Mouse (Mus musculus): Measurements from ENCODE around the gene Maip1. TPM values are rescaled to one million over a fixed set of nuclear protein-coding genes. Genes with fewer than 3 reads are reported as not detected.

Maip1 gene
- total RNA-seq (2023): 14.3 TPM

DNA sequence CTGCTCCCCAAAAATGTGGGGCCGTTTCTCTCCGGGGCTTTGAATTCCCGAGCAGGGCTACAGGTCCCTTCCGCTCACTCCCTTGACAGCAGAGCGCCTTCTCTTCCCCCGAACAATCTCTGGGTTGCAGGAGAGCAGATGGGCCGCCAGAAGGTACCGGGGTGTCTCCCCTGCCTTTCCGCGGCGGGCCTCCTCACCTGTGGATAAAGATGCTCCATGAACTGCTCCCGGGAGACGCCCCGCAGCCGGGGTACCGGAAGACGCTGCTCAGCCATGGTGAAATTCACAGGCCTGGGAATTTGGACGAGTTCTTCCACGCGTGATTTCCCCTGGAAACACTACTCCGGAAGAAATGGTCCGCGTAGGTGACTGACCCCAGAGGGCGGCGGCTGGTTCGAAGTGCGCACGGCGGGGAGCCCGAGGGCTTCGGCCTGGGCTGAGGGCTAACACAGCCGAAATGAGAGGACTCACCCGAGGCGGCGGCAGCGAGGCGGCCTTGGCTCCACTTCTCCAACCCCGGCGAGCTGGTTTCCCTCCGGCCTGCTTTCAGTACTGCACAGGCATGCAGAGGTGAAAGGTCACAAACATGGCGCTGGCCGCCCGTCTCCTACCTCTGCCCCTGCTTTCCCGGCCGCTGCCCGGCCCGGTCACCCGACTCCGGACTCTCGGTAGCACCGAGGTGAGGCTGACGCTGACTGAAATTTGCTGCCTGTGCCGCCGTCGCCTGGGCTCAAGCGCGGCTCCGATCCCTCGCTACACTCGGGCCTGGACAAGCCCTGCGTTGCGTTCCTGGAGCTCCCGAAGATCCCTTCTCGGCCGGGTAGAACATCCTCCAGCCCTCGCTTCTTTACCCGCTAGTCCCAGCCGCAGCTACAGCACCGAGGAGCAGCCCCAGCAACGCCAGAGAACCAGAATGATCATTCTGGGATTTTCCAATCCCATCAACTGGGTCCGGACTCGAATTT lies at the start of gene Maip1, which contains the start of gene Tyw5:
Gene Maip1, plus strand, starts transcription at position 142 of the 965 bp plus-strand sequence.
Gene Tyw5, minus strand, starts transcription at position 915 of the 965 bp plus-strand sequence.

DNA sequence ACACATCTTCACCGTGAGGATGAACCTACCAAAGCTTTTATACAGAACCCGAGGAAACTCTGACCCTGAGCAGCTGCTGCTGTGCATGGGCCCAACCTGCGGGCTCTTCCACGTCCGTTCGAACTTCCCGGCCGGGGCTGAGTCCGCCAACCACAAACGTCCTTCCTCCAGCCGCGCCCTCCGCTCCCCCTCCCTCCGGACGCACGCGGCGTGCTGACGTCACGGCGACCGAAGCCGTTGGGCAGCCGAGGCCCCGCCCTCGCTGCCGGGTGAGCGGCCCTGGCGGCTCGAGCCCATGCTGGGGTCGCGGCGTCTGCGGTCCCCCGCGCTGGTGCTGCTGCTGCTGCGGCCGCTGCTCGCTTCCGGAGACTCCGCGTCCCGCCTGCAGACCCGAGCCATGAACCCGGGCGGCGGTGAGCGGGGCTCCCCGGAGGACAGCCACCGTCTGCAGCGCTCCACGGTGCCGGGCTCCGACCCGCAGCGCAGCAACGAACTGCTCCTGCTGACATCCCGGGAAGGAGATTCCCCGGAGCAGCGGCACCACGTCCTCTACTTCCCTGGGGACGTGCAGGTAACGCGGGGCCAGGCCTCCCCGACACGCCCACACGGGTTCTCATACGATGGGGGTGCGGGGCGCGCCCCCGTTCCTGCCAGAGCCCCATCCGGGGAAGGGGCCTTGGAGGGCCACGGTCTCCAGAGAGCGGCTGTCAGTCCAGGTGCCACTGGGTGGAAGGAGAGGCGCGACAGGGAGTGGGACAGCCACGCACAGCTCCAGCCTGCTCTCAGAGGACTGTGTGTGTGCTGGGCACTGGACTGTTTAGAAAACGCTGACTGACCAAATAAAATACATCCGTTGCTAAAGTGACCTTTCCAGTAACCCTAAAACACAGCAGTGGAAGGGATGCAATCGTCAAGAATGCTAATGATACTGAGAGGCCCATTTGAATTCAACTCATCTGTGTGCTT lies 28.5 kb upstream of the Maip1 start, which contains the start of gene 1700066M21Rik:
Gene 1700066M21Rik, plus strand, starts transcription at position 245 of the 966 bp plus-strand sequence.

Other genes with a start within 250 kb of the Maip1 start
- gene 1700066M21Rik, start 28.7 kb upstream of the Maip1 start, total RNA-seq (2023): 3.2 TPM
- gene Tyw5, start 773 bp downstream of the Maip1 start, total RNA-seq (2023): 22.3 TPM